Mouse (Mus musculus) liver, adult 2 months (tissue): ENCODE measurements around the gene Slc22a15.

ENCODE experiments used
- CTCF ChIP-seq: fragments of 200-500 bp; IDR thresholded peaks from 2 replicates; pipeline ENCODE4 v1.5.1; 2011; ENCODE audit warnings: low read depth, low read length, control low read depth
- POLR2A ChIP-seq: fragments of 200-500 bp; IDR thresholded peaks from 2 replicates; pipeline ENCODE4 v1.6.1; 2011; ENCODE audit warnings: low read length, control low read depth; ENCODE audit not compliant: insufficient read depth; ENCODE audit errors: extremely low read depth

- no peak for TF ChIP-seq POLR2A
- TF ChIP-seq CTCF = no peak
Measured at GRCm38 (mm10) chr3:101854075-101854474, 70.2 kb downstream of the Slc22a15 start.
